Mouse (Mus musculus): ENCODE results near the gene Eps15l1. TPM values are rescaled to one million over a fixed set of nuclear protein-coding genes. Genes with fewer than 3 reads are reported as not detected.

Eps15l1 gene
- polyA plus RNA-seq, 1 experiment, result 11.9 TPM

- no peaks in the 10 kb centered on the region; the same call in 1 of the 2 replicates for H3K36me3 ChIP-seq (ENCODE audit: control insufficient read depth, insufficient read depth, low read length)
- TF ChIP-seq POLR2A (IDR thresholded peaks at IDR 0.05; ENCODE audit: control insufficient read depth, low read depth, low read length), result no peak
- TF ChIP-seq CTCF (IDR thresholded peaks at IDR 0.05; ENCODE audit: control insufficient read depth, insufficient read depth, insufficient replicate concordance, low read depth, low read length), result no peak
- no peak overlapping the region for H3K27ac ChIP-seq (ENCODE audit: control insufficient read depth, insufficient read depth, low read depth, low read length)
- no peaks in the 10 kb centered on the region for H3K4me1 ChIP-seq (ENCODE audit: control insufficient read depth, insufficient read depth, low read length)
- H3K27me3 ChIP-seq (ENCODE audit: control insufficient read depth, insufficient read depth, low read length), result no peaks in the 10 kb centered on the region
- H3K4me3 ChIP-seq (ENCODE audit: control insufficient read depth, low read depth, low read length), result no peak overlapping the region
Measured at GRCm38 (mm10) chr8:72363457-72363856, 57.8 kb downstream of the Eps15l1 start.

DNA sequence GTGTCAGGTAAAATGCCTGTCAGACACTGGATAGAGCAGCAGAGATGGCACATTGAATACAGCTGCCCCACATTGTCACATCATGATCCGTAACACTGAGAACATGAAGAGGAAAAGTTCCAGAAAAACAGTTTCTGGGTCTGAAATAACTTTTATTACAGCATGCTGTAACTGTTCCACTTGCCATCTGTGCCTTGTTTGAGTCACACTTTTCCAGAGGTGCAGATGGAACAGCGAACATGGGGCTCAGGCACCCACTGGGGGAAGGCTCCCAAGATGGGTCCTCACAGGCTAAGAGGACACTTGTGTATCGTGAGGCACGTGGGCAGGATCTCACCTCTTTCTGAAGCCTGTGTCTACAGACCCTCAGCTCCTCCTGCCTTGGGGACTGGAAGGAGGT lies 58.5 kb downstream of the Eps15l1 start:
- no peaks in the 10 kb centered on the region for H3K27me3 ChIP-seq (ENCODE audit: control insufficient read depth, insufficient read depth, low read length)
- no peaks in the 10 kb centered on the region for H3K4me1 ChIP-seq (ENCODE audit: control insufficient read depth, insufficient read depth, low read length)
- no peak overlapping the region for H3K4me3 ChIP-seq (ENCODE audit: control insufficient read depth, low read depth, low read length)
- no peaks in the 10 kb centered on the region; the same call in 1 of the 2 replicates for H3K36me3 ChIP-seq (ENCODE audit: control insufficient read depth, insufficient read depth, low read length)
- no peak overlapping the region for H3K27ac ChIP-seq (ENCODE audit: control insufficient read depth, insufficient read depth, low read depth, low read length)
- TF ChIP-seq POLR2A (IDR thresholded peaks at IDR 0.05; ENCODE audit: control insufficient read depth, low read depth, low read length), result no peak
- no peak for TF ChIP-seq CTCF (IDR thresholded peaks at IDR 0.05; ENCODE audit: control insufficient read depth, insufficient read depth, insufficient replicate concordance, low read depth, low read length)

GRCm38 (mm10) chr8:72360162-72360561 lies 61.1 kb downstream of the Eps15l1 start:
- Histone ChIP-seq H3K27me3 (ENCODE audit: control insufficient read depth, insufficient read depth, low read length) (no peaks in the 10 kb centered on the region), H3K27ac (ENCODE audit: control insufficient read depth, insufficient read depth, low read depth, low read length) (no peak overlapping the region), H3K36me3 (ENCODE audit: control insufficient read depth, insufficient read depth, low read length) (no peaks in the 10 kb centered on the region), H3K4me1 (ENCODE audit: control insufficient read depth, insufficient read depth, low read length) (no peaks in the 10 kb centered on the region), H3K4me3 (ENCODE audit: control insufficient read depth, low read depth, low read length) (no peak overlapping the region)
- TF ChIP-seq CTCF (IDR thresholded peaks at IDR 0.05; ENCODE audit: control insufficient read depth, insufficient read depth, insufficient replicate concordance, low read depth, low read length), result no peak
- no peak for TF ChIP-seq POLR2A (IDR thresholded peaks at IDR 0.05; ENCODE audit: control insufficient read depth, low read depth, low read length)

DNA sequence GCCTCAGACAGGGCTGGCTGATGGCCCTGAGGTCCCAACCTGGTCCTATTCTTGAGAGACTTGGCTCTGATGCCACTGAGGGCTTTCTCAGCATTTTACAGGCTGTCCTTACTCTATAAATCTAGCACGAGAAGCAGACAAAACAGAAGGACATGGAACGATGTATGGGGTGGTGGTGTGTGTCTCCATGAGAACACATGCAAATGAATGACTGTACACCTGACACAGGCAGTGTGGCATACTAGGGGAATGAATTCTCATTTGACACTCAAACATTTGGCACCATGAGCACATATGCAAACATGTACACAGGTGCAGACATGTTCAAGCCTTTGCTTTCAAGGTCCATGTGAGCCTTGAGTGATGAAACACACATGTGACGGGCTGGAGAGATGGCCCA lies 64.7 kb downstream of the Eps15l1 start:
- no peaks in the 10 kb centered on the region for H3K36me3 ChIP-seq (ENCODE audit: control insufficient read depth, insufficient read depth, low read length)

GRCm38 (mm10) chr8:72354272-72354671 lies 67.0 kb downstream of the Eps15l1 start:
- Histone ChIP-seq H3K27ac (ENCODE audit: control insufficient read depth, insufficient read depth, low read depth, low read length) (no peak overlapping the region), H3K4me3 (ENCODE audit: control insufficient read depth, low read depth, low read length) (no peak overlapping the region), H3K36me3 (ENCODE audit: control insufficient read depth, insufficient read depth, low read length) (no peaks in the 10 kb centered on the region), H3K27me3 (ENCODE audit: control insufficient read depth, insufficient read depth, low read length) (no peaks in the 10 kb centered on the region), H3K4me1 (ENCODE audit: control insufficient read depth, insufficient read depth, low read length) (no peaks in the 10 kb centered on the region)
- TF ChIP-seq POLR2A (IDR thresholded peaks at IDR 0.05; ENCODE audit: control insufficient read depth, low read depth, low read length), result no peak
- TF ChIP-seq CTCF (IDR thresholded peaks at IDR 0.05; ENCODE audit: control insufficient read depth, insufficient read depth, insufficient replicate concordance, low read depth, low read length), result no peak

More for the DNA sequence above, 64.7 kb downstream of the Eps15l1 start:
- TF ChIP-seq CTCF (IDR thresholded peaks at IDR 0.05; ENCODE audit: control insufficient read depth, insufficient read depth, insufficient replicate concordance, low read depth, low read length), result no peak
- no peak for TF ChIP-seq POLR2A (IDR thresholded peaks at IDR 0.05; ENCODE audit: control insufficient read depth, low read depth, low read length)
- no peaks in the 10 kb centered on the region for H3K27me3 ChIP-seq (ENCODE audit: control insufficient read depth, insufficient read depth, low read length)
- H3K4me1 ChIP-seq (ENCODE audit: control insufficient read depth, insufficient read depth, low read length), result no peaks in the 10 kb centered on the region
- no peak overlapping the region for H3K4me3 ChIP-seq (ENCODE audit: control insufficient read depth, low read depth, low read length)
- no peak overlapping the region for H3K27ac ChIP-seq (ENCODE audit: control insufficient read depth, insufficient read depth, low read depth, low read length)

DNA sequence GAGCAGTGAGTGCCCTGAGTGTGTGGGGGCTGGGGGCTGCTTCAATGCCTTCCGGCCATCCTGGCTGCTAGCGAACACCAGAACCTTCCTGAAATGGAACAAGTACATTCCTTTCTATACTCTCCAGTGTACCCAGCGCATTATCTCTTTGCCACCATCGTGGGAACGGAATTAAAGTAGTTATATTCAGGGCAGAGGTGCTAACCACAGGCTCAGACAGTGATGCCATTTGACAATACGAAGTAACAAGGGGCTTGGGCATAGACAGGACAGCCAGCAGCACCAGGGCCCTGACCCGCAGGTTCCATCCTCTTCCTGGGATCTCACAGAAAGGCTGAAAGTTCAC lies 67.6 kb downstream of the Eps15l1 start:
- H3K4me1 ChIP-seq (ENCODE audit: control insufficient read depth, insufficient read depth, low read length), result no peaks in the 10 kb centered on the region
- H3K27me3 ChIP-seq (ENCODE audit: control insufficient read depth, insufficient read depth, low read length), result no peaks in the 10 kb centered on the region
- no peaks in the 10 kb centered on the region for H3K36me3 ChIP-seq (ENCODE audit: control insufficient read depth, insufficient read depth, low read length)
- H3K27ac ChIP-seq (ENCODE audit: control insufficient read depth, insufficient read depth, low read depth, low read length), result no peak overlapping the region
- TF ChIP-seq POLR2A (IDR thresholded peaks at IDR 0.05; ENCODE audit: control insufficient read depth, low read depth, low read length), result no peak
- no peak for TF ChIP-seq CTCF (IDR thresholded peaks at IDR 0.05; ENCODE audit: control insufficient read depth, insufficient read depth, insufficient replicate concordance, low read depth, low read length)
- no peak overlapping the region for H3K4me3 ChIP-seq (ENCODE audit: control insufficient read depth, low read depth, low read length)

GRCm38 (mm10) chr8:72352951-72353699 lies 68.1 kb downstream of the Eps15l1 start:
- Histone ChIP-seq H3K4me1 (ENCODE audit: control insufficient read depth, insufficient read depth, low read length) (no peaks in the 10 kb centered on the region), H3K27me3 (ENCODE audit: control insufficient read depth, insufficient read depth, low read length) (no peaks in the 10 kb centered on the region), H3K27ac (ENCODE audit: control insufficient read depth, insufficient read depth, low read depth, low read length) (no peak overlapping the region), H3K36me3 (ENCODE audit: control insufficient read depth, insufficient read depth, low read length) (no peaks in the 10 kb centered on the region), H3K4me3 (ENCODE audit: control insufficient read depth, low read depth, low read length) (no peak overlapping the region)
- no peak for TF ChIP-seq POLR2A (IDR thresholded peaks at IDR 0.05; ENCODE audit: control insufficient read depth, low read depth, low read length)
- no peak for TF ChIP-seq CTCF (IDR thresholded peaks at IDR 0.05; ENCODE audit: control insufficient read depth, insufficient read depth, insufficient replicate concordance, low read depth, low read length)

Measured in testis, adult 2 months (tissue).